8 mouse cellular contexts compared by ENCODE assay signal in genomic region chr12:86974387-86975288, GRCm38 (mm10). TPM values are rescaled to one million over a fixed set of nuclear protein-coding genes. Genes with fewer than 3 reads are reported as not detected.
DNase-seq lines count a peak whose midpoint lies in the region; ATAC-seq and TF ChIP-seq lines count a peak whose summit lies in the region.

No protein-coding gene starts in this region.

- in situ Hi-C loops in ES-E14 (cut with MboI; ENCODE audit: low sequenced_read_pairs in 2 of 2, unreplicated experiment in 2 of 2): no loop called here

- no peaks in the 10 kb centered on the region for H3K9me3 ChIP-seq in ES-E14 (ENCODE audit: control insufficient read depth, insufficient read depth, low read depth, low read length)
- H3K9me3 ChIP-seq in forebrain, postnatal 0 days (ENCODE audit: low read length): no peaks in the 10 kb centered on the region

- H3K4me2 ChIP-seq in forebrain, postnatal 0 days (ENCODE audit: low read depth): peak overlapping the region; percentile 63

- peak; percentile 86 for ATAC-seq in forebrain, postnatal 0 days
- peak; percentile 47 to 57 for ATAC-seq in hematopoietic stem cell, adult 5-6 weeks (replicated peaks in 1 of 2; ENCODE audit: insufficient read depth in 1 of 2, low FRiP score in 2 of 2, low TSS enrichment in 1 of 2, low read depth in 1 of 2, poor library complexity in 2 of 2, severe bottlenecking in 2 of 2)

- no peaks in the 10 kb centered on the region for H3K27me3 ChIP-seq in cerebellum, adult 2 months (ENCODE audit: control insufficient read depth, insufficient read depth, low read length)
- no peaks in the 10 kb centered on the region for H3K27me3 ChIP-seq in forebrain, postnatal 0 days (ENCODE audit: insufficient read depth, low read length)

- 4% methylated on average over 40 of the region's 40 CpGs for WGBS in cerebellum, adult 2 months
- WGBS in forebrain, postnatal 0 days: 4% methylated on average over 40 of the region's 40 CpGs

- peak; percentile 91 for TF ChIP-seq CTCF in cerebellum, adult 2 months (IDR thresholded peaks at IDR 0.05; ENCODE audit: borderline replicate concordance, insufficient read depth, low read depth, low read length)
- peak; percentile 95 for TF ChIP-seq CTCF in forebrain, postnatal 0 days (IDR thresholded peaks at IDR 0.05; ENCODE audit: low read depth)

- H3K27ac ChIP-seq in ES-E14 (ENCODE audit: insufficient read depth, low read depth, low read length, poor library complexity, severe bottlenecking): no peak overlapping the region
- H3K27ac ChIP-seq in cerebellum, adult 2 months (ENCODE audit: insufficient read depth, low read length): peak overlapping the region; percentile 93
- H3K27ac ChIP-seq in forebrain, postnatal 0 days (ENCODE audit: low read depth, low read length): peak overlapping the region; percentile 40; the same call in 1 of the 2 replicates

- peaks cover 1 to 12% of the 10 kb centered on the region in 2 experiments; a peak in 2 of 4 replicates for H3K4me1 ChIP-seq in ES-E14 (ENCODE audit: control insufficient read depth in 2 of 2, insufficient read depth in 2 of 2, low read length in 2 of 2, poor library complexity in 1 of 2)
- peaks cover 41% of the 10 kb centered on the region for H3K4me1 ChIP-seq in cerebellum, adult 2 months (ENCODE audit: control insufficient read depth, insufficient read depth, low read length)
- H3K4me1 ChIP-seq in forebrain, postnatal 0 days (ENCODE audit: insufficient read depth): peaks cover 5% of the 10 kb centered on the region

- TF ChIP-seq POLR2A in cerebellum, adult 2 months (IDR thresholded peaks at IDR 0.05; ENCODE audit: borderline replicate concordance, insufficient read depth, low read length): peak; percentile 30; the same call in 1 of the 2 replicates

- H3K36me3 ChIP-seq in ES-E14 (ENCODE audit: control insufficient read depth, insufficient read depth, low read length, poor library complexity, severe bottlenecking): no peaks in the 10 kb centered on the region
- no peaks in the 10 kb centered on the region; the same call in 1 of the 2 replicates for H3K36me3 ChIP-seq in forebrain, postnatal 0 days (ENCODE audit: insufficient read depth)

- H3K9ac ChIP-seq in ES-E14 (ENCODE audit: insufficient read depth, low read depth, low read length, poor library complexity, severe bottlenecking): peak overlapping the region; percentile 51; the same call in 1 of the 2 replicates
- H3K9ac ChIP-seq in forebrain, postnatal 0 days: peak overlapping the region; percentile 62

- DNase-seq in ES-E14 (ENCODE audit: low read depth, low spot score): no peak
- peak; percentile 88 to 94 for DNase-seq in cerebellum, adult 2 months
- DNase-seq in forebrain, postnatal 0 days: peak; percentile 73
- peak; percentile 80 to 87 for DNase-seq in layer of hippocampus, postnatal 25 days (ENCODE audit: extremely low spot score in 1 of 2, low spot score in 1 of 2)
- peak; percentile 84 for DNase-seq in lung, postnatal 14 days
- DNase-seq in retina, postnatal 1 day: peak; percentile 84
- DNase-seq in urinary bladder, adult 18-20 months (ENCODE audit: low spot score in 2 of 2): peak; percentile 37 to 53

- peak overlapping the region; percentile 52 to 77; a peak in 3 of 4 replicates for H3K4me3 ChIP-seq in ES-E14 (ENCODE audit: insufficient read depth in 1 of 2, low read depth in 1 of 2, low read length in 2 of 2, poor library complexity in 1 of 2, severe bottlenecking in 1 of 2)
- peak overlapping the region; percentile 40 for H3K4me3 ChIP-seq in cerebellum, adult 2 months (replicated peaks; ENCODE audit: insufficient read depth, low read depth, low read length)
- peak overlapping the region; percentile 32 for H3K4me3 ChIP-seq in forebrain, postnatal 0 days (ENCODE audit: low read depth, low read length)

TF ChIP-seq in ES-E14, 5 proteins besides CTCF, POLR2A, EP300 and RAD21:
- TF ChIP-seq CHD2 (IDR thresholded peaks at IDR 0.05; ENCODE audit: low read depth, low read length) (no peak), ZNF384 (IDR thresholded peaks at IDR 0.05; ENCODE audit: low read depth, low read length) (no peak), MAFK (IDR thresholded peaks at IDR 0.05; ENCODE audit: insufficient read depth, low read depth, low read length) (no peak), ZC3H11A (IDR thresholded peaks at IDR 0.05; ENCODE audit: borderline replicate concordance, low read depth, low read length) (no peak), HCFC1 (IDR thresholded peaks at IDR 0.05; ENCODE audit: borderline replicate concordance, insufficient read depth, low read length) (no peak)

RNA-seq across cellular contexts. Expression of gene Zdhhc22, which starts 15.6 kb away (rescaled TPM):
- not detected in 2 replicates for total RNA-seq in ES-E14 (2012; rRNA removed)
- 28.1 and 29.3 TPM in 2 replicates for polyA plus RNA-seq in cerebellum, adult 2 months (2012; rRNA removed)
- 10.7 and 12.5 TPM in 2 replicates for total RNA-seq in forebrain, postnatal 0 days (2014; rRNA removed)
- 12.3 and 21.7 TPM in 2 replicates for polyA plus RNA-seq in forebrain, postnatal 0 days (2015; fragmentation: Nextera tagmentation; extraction: Ambion mirVana)
- not detected in 2 replicates for total RNA-seq in hematopoietic stem cell, adult 5-6 weeks (2017)
- 10 to 100 TPM; 10.3 to 10.9 TPM for total RNA-seq in layer of hippocampus, postnatal 25 days (2021)

RNA-seq across cellular contexts. Expression of gene Cipc, which starts 27.8 kb away (rescaled TPM):
- 26.5 and 27.6 TPM in 2 replicates for total RNA-seq in ES-E14 (2012; rRNA removed)
- polyA plus RNA-seq in cerebellum, adult 2 months (2012; rRNA removed): 122 and 127 TPM in 2 replicates
- 53.1 and 62.9 TPM in 2 replicates for total RNA-seq in forebrain, postnatal 0 days (2014; rRNA removed)
- polyA plus RNA-seq in forebrain, postnatal 0 days (2015; fragmentation: Nextera tagmentation; extraction: Ambion mirVana): 28.4 and 38.1 TPM in 2 replicates
- 17.6 and 24.0 TPM in 2 replicates for total RNA-seq in hematopoietic stem cell, adult 5-6 weeks (2017)
- total RNA-seq in layer of hippocampus, postnatal 25 days (2021): 10 to 100 TPM; 62.0 to 74.2 TPM

RNA-seq across cellular contexts. Expression of gene Tmem63c, which starts 46.5 kb away (rescaled TPM):
- total RNA-seq in ES-E14 (2012; rRNA removed): 1.9 and 2.2 TPM in 2 replicates
- 55.9 and 71.0 TPM in 2 replicates for polyA plus RNA-seq in cerebellum, adult 2 months (2012; rRNA removed)
- 20.1 and 21.8 TPM in 2 replicates for total RNA-seq in forebrain, postnatal 0 days (2014; rRNA removed)
- 6.6 and 8.5 TPM in 2 replicates for polyA plus RNA-seq in forebrain, postnatal 0 days (2015; fragmentation: Nextera tagmentation; extraction: Ambion mirVana)
- total RNA-seq in hematopoietic stem cell, adult 5-6 weeks (2017): not detected in 2 replicates
- 10 to 100 TPM; 32.4 to 35.6 TPM for total RNA-seq in layer of hippocampus, postnatal 25 days (2021)

Comparison
In these comparisons a context has a peak if more than half of its experiments do, and no peak if none do; other contexts are left out.
1. RNA of gene Zdhhc22, which starts 15.6 kb away (total RNA-seq): 10.7 to 12.5 TPM in forebrain, postnatal 0 days and 10.3 to 10.9 TPM in layer of hippocampus, postnatal 25 days; not detected in ES-E14 and not detected in hematopoietic stem cell, adult 5-6 weeks; every median in the first group is over 10 times any median in the second.
2. Peak in every context shown above with its lines, with median percentiles within 50 percentile points of each other: H3K4me3 ChIP-seq.